Mouse (Mus musculus) CD8-positive naive resting alpha-beta T cell, adult 2 months (primary cell): ENCODE data around the gene Lrrc52.

Experiments used
- DNase-seq, 2 experiments: peaks; one replicate each; pipeline ENCODE4 v3.0.0; 2022; ENCODE audit warnings: low read depth in 2 of 2, low spot score in 2 of 2

Lrrc52 gene

DNA sequence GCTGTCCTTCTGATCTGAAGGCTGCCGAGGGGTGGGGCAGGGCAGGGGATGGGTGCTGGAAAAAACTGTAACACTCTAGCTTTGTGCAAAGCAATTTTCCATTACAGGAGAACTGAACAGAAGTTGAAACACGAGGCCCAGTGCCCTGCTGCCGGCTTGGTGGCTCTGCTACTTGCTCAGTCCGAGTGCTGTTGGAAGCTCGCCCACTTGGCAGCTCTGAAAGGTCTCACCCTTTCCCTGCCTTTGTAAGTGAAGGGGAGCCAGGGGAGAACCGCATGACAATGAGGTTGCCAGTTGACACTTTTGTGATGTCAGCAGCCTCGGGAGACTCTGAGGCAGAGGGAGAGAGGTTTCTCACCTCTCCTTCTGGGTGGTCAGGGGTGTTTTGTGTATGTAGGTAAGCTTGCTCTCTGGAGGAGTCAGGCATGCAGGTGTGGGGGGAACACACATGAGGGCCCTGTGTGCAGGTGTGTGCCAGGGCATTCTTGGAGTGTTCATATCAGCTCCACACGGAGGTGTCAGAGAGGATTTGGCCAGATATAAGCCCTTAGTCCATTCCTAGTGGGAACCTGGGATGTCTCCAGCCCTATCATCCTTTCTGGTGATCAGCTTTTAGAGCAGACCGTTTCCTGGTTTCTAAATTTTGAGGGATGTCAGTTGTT is at the start of gene Lrrc52:
Gene Lrrc52 (minus strand): TSS at position 16 of the 662 bp plus-strand sequence.
- DNase-seq = no peak

DNA sequence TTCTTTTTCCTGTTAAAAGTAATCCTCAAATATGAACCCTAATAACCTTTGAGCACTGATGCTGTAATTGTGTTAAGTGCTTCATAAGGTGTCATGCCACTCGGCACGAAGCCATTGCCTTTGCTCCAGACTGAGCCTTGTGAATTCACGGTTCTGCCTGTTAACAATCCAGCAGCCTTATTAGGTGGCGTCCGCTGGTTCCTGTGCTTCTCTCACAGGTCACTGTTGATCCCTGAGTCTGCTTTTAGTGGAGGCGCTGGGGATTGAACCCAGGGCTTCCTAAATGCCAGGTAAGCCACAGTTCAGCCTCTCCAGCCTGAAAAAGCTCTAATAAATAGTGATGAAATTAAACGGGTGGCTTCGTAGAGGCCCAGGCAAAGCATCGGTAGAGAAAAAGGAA is 45.0 kb upstream of the Lrrc52 start:
- DNase-seq = no peak

DNA sequence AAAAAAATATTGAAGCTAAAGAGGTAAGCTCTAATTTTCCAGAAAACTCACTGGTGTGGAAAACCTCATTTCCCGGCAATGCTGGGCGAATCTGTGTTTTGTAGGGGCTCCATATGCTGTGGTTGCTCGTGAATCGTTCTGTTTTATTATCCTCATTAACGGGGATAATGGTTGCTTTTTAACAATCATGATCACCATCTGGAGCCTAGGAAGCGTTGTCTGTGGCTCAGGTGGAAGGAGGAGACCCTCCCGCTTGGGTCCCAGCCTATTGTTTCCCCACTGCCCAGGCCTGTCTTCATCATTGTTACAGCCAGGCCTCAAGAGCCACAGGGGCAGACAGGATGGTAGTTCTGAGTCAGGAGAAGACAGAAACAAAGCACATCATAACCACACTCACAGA is 39.5 kb upstream of the Lrrc52 start:
- DNase-seq = no peak

DNA sequence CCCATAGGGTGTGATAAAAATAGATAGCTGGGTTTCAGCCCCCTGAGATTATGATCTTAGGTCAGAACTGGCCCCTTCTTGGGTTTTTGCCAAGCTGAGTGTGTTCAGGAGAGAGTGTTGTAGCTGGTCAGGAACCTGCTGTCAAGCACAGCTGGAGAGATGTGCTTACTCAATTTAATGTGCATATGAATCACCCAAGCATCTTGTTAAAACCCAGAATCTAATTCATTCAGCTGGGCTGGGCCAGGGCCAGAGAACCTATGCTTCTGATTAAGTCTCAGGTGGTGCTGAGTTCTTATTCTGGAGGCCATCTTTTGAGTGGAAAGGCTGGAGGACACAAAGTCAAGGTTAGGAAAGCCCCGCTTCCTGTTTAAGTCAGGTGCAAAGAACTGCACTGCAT is 38.8 kb upstream of the Lrrc52 start:
- DNase-seq = no peak

DNA sequence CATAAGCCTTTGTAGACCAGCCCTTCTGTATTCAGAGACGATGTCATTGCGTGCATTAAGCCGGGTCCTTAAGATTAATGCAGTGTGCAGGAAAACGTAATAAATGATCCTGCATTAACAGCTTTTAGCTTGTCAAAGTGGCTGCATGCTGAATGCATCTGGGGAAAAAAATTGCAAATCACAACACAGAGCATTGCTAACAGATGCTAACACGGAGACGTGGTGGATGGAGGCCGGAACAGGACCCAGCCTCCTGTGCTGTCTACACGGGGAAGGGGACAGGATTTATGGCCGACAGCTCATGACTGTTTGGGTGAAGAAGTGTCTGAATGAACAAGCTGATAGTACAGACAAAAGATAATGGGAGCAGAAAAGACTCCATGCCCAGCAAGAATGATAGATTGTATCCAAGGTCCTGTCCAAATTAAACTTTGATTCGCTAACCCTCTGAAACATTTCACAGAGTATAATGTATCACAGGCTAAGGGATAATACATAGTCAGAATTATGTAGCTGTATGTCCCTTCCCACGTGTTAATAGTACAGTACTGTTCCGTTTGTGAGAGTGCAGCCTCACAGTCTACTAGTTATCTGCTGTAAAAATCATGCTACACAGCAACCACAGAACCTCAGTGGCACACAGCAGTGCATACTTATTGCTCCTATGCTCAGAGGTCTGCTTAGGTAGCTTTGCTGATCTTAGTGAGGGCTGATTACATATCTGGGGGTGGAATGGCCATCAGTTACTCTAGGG is 32.7 kb upstream of the Lrrc52 start:
- DNase-seq = no peak

DNA sequence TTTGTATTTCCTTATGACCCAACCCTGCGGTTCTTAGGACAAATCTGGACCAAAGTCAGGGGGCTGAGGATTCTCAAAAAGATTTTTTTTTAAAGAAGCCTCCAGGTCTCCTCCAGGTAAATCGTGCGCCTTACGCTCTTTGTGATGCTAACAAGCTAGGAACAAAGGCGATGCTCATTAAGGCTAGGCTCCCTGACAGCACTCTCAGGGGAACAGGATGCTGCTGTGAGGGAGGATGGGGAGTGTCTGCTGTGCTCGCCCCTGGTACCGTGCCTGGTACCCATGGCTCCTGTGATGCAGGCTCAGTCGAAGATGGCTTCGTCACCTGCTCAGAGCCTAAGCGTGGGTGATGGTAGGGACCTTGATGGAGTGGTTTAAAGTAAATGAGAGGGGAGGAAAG is 31.4 kb upstream of the Lrrc52 start:
- no peak for DNase-seq

DNA sequence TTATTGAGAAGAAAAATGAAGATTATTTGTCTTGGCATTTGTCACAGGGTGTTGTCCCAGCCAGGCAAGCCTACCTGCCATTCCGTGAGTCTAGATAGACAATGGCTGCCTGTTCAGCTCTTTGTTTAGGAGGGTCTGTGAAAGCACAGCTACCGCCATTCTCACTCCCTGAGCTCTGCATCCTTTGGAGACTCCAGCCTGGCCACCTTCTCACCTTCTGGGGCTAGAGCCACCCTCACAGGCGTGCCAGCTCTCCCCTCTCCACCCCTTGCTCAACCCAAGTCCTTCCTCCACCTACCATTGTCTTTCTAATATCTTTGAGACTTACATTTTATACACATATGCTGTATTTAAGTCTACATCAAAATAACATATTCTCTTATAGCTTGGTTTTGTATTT is 31.0 kb upstream of the Lrrc52 start:
- DNase-seq = no peak

DNA sequence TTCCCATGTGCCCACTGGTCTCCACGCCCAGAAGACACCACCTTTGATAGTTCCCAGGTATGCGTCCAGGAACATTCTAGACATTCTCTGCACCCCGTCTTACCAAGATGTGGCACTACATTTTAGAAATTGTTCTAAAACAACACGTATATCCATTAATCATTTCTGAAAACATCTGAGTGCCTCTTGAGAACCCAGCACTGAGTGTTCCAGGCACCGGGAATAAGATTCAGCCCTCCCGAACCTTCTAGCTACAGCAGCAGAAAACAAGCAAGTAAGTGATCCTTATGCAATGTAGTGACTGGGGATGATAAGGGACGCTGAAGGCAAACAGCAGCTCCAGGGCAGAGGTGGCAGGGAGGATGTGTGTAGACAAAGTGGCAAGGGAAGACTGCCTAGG is 24.9 kb upstream of the Lrrc52 start:
- no peak for DNase-seq

DNA sequence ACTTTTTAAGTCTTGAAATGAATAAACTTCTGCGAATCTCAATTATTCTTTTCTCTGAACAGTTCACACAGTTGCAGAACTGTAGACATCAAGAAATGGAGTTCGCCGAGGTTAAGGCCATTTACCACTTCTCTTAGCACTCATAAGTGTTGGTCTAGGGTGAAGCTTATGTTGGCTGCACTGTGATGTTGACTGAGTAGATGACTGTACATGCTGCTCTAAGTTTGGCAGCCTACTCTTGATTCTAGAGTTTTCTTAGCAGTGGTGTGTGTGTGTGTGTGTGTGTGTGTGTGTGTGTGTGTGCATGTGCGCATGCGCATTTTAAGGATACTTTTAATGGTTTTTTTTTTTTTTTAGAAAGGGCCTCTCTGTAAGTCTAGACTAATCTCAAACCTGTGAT is 21.4 kb upstream of the Lrrc52 start:
- no peak for DNase-seq

DNA sequence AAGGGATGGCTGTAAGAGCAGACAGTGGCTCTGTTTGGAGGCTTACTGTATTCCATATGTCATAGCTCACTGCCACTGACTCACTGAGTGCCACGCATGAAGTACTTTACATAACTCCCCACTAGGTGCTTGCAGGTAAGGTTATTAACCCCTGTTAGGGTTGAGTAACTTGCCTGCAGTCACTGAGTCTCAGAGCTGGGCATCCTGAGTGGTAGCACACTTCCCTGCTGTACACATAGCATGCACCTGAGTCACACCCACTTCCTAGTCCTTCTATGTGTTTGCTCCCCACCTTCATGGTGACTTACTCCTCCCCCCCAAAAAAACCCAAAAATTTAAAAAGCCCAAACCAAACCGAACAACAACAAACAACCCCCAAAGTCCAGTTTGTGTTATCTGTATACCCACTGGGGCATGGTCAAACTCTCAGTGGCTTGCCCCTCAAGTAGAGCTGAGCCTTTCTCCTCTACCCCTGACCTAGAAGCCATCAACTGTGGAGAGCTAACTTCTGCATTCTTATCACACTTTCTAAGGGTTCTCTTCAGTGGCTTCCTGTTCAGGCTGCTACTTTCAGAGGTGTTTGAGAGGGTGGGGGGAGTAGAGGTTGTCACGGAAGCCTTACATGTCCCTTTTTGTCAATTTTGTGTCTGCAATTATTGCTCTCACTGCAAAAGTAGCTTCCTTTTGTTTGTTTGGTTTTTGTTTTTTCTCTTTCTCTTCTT is 20.5 kb upstream of the Lrrc52 start:
- DNase-seq = no peak

DNA sequence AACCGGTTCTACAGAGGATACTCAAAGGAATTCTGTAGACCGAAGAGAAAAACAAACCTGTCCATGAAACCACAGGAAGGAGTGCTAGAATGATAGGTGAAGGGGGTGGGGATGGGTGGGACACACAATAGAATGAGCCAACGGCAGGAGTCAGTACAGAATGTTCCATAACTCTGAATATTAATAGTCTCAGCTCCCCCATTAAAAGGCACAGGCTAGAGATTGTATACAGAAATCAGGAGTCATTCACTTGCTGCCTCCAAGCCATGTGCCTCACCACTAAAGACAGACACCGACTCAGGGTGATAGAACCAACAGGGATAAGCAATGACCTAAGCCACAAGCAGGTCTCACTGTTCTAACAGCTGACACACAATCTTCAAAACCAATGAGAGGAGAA is 16.3 kb upstream of the Lrrc52 start:
- no peak for DNase-seq

DNA sequence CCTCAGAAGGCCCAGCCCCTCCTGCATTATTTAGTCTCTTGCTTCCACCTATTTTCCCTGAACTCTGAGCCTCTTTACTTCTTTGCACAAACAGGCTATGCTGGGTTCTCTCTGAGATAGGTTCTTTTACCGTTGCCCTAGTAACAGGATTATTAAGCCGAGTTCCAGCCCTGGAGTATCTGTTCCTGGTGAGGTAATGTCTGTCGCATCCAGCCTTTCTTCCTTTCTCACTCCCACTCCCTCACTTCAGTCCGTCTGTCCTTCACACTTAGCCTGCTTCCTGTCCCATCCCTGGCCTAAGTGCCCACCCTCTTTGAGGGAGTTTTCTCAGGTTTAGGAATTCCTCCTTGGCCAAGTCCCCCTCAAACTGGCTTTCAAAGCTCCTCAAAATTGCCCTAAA is 7.0 kb upstream of the Lrrc52 start:
- DNase-seq = no peak

DNA sequence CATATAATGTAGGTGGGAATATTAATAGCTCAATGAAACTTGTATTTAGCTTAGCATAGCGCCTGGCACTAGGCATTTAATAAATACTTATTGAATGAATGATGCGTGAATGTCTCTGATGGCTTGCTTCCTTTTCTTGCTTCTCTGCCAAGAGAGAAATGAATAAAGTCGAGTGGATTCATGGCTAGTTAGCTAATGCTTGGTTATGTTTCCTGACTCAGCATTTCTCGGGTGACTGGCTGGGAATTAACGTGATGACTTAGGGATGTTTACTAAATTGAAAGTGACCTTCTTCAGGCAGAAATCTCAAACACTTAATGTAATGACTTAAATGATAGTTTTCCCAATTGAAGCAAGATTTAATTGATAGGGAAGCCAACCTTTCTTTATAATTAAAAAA is 1.3 kb upstream of the Lrrc52 start:
- no peak for DNase-seq

DNA sequence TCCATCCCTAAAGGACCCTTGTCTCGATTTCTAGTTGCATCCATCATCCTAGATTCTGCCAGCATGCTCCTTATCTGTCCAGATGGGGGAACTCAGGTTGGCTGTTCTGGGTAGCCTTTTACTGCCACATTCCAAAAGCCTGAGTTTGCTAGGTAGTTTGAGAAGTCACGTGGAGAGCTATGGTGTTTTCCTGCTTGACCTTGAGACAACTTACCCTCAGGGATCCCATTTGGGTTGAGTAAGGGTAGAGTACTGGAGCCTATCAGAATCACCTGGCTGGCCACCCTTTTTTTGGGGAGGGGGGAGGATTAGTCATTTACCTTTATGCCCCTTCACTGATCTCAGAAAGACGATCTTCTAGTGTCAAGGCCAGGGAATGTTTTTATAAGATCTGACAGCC is 9.3 kb downstream of the Lrrc52 start:
- no peak for DNase-seq

DNA sequence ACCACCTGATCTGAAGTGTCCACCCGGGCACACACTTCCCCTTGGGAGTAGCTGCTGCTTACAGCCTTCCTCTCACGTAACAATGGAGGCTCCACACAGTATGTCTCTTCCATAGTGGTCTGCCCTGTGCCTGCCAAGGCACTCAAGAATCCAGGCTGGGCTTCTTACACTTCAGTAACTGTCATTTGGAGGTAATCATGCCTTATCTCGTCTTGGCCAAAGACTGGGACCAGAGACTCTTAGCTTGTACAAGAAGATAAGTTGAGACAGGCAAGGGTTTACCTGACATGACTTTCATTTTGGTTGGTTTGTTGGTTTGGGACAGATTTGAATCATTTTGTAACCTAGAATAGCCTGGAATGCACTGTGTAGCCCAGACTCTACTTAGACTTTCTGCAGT is 13.5 kb downstream of the Lrrc52 start:
- DNase-seq = no peak

DNA sequence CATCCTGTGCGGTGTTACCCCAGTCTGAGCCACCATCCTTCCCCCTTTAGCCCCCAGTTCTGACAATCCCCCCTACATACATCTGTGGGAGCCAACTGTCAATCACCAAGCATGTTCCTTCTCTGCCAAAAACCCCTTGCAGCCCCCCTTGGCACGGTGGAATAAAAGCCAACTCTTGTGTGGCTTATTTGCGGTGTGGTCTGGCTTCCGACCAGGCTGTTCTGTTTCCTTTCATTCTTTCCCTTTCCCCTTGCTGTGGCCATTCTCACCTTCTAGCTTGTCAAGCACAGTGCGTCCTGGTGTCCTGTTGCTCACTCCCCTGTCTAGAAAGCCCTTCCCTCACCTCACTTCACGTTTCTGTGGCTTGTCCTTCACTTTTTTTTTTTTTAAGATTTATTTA is 14.1 kb downstream of the Lrrc52 start:
- DNase-seq = no peak

DNA sequence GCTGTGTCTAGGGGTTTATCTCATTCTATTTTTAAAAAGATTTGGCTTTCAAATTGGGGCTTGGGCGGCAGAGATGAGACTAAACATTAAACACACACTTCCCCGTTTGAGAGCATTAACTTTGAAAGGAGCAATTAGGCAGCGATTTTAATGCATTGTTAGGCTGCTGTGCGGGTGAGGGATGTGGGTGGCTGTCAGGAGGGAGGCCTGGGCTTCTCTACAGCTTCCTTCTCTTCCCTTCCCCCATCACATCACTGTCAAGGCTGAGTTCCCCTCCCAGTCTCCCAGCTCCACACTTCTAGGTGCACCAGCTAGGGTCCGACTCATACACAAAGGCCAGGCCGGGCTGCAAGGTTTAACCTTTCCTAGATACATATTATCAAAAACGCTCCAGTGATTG is 18.0 kb downstream of the Lrrc52 start:
- no peak for DNase-seq

DNA sequence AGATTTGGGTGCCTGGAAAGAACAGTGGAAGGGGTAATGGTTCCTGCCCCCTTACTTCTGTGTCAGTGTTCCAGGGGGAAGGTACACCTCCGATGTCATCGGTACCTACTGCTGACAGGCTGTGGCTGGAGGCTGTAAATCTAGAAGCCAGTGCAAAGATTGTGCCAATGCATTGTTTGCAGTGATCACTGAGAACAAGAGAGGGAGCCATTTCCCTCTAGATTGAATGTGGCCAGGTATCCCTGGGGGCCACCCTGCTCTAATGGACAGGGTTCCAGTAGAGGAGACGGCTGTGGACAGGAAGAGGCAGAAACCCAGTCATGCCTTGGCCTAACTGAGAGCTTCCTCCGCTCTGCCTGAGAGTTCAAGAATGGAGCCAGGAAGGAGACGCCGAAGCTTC is 18.5 kb downstream of the Lrrc52 start:
- no peak for DNase-seq

DNA sequence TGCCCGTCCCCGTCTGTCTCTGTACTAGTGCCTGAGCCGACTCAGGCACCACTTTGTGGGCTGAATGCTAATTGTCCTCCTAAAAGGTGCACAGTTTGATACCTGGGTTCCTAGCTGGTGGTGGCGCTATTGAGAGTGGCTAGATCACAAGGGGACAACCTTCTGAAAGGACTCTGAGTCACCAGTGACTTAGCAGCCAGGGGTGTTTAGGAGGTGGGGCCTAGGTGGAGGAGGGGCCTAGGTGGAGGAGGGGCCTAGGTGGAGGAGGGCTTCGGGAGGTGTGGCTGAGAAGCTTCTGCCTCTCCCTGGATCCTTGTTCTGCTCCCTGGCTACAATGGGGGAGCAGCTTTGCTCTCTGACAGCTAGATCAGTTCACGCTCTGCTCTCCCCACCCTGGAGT is 20.1 kb downstream of the Lrrc52 start:
- DNase-seq = no peak

DNA sequence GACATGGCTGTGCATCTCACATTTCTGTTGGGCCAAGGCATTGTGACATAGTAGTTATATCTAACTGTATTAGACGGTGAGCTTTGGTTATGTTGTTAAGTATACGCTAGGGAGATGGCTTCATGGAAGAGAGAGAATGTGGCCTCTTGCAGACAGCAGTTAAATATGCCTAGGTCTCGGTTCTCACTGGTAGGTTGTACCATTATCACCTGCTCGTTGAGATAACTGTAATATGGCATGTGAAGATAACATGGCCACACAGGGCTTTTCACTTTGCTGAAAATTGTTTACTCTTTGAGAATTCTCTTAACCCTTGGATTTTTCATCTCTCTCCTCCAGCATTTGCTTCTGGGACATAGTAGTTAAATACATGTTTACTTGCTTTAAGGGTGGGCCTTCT is 21.4 kb downstream of the Lrrc52 start:
- no peak for DNase-seq

DNA sequence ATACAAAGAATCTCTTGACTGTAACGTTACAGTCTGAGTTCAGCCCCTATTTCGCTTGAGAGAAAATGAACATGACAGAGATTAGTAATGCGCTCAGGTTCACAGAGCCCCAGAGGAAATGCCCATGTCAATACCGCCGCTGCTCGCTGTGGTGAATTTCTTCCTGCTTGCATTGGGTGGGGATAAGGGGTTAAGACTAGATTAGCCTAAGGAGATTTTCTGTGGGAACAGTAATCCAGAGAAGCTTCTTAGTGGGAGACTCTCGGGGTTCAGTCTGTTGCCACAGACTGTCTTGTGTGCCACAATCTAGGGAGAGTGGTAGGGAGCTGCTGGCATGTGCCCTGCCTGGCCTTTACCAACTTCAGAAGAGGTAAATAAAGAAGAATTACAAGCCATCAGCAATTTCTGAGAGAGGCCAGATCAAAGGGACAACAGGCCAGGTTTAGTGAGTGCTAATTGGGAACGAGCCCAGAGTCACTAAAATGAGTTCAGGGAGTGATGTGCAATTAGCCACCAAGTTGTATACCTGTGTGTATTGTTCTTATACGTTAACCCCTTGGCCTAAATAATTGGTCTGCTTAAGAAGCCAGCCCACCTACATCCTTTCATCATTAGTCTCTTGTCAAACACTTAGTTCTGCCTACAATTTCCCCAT is 28.2 kb downstream of the Lrrc52 start:
- DNase-seq = no peak

DNA sequence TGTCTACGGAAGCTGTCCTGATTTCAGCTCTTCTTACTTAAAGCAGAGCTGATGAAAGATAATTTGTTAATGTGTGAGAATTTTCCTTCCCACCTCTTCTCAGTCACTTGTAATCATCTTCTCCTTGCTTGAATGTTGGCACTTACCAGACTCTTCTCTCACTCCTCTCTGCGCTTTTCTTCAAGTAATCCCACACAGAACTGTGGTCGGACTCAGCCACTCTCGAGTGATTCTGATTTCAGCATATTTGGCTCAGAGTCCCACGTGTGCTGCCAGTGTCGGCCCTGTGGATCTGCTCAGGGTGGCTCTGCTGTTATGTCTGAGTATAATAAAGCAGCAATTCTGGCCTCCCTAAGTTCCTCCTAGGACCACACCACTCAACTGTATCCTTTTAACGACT is 29.5 kb downstream of the Lrrc52 start:
- DNase-seq = no peak
